Mouse (Mus musculus): Measurements from ENCODE around the gene Uqcc1.
A peak's percentile ranks its signal among the peaks of the same experiment; 100 is the strongest.
"Not testable (repeated sequence)": the region's sequence is repeated elsewhere in the genome, so short reads cannot be mapped to it uniquely, and the experiment has no call there.

The Uqcc1 gene

GRCm38 (mm10) chr2:155939897-155940529, 9.9 kb upstream of the Uqcc1 start:
- no peak for DNase-seq (ENCODE audit: low read depth, low spot score)

GRCm38 (mm10) chr2:155928711-155929345, 1.3 kb downstream of the Uqcc1 start:
- DNase-seq (ENCODE audit: low read depth, low spot score), result peak; percentile 58

GRCm38 (mm10) chr2:155925213-155925612, 4.9 kb downstream of the Uqcc1 start:
- DNase-seq (ENCODE audit: low read depth, low spot score), result not testable (repeated sequence)

- no peak for DNase-seq (ENCODE audit: low read depth, low spot score)
These were observed 7.0 kb downstream of the Uqcc1 start for GRCm38 (mm10) chr2:155923143-155923542.

GRCm38 (mm10) chr2:155914684-155915083, 15.4 kb downstream of the Uqcc1 start:
- DNase-seq (ENCODE audit: low read depth, low spot score), result no peak

- DNase-seq (ENCODE audit: low read depth, low spot score), result no peak
These were observed 26.5 kb downstream of the Uqcc1 start for GRCm38 (mm10) chr2:155903632-155904008.

- DNase-seq (ENCODE audit: low read depth, low spot score), result no peak
These were observed 27.0 kb downstream of the Uqcc1 start for GRCm38 (mm10) chr2:155902989-155903631.

- DNase-seq (ENCODE audit: low read depth, low spot score), result no peak
These were observed 34.9 kb downstream of the Uqcc1 start for GRCm38 (mm10) chr2:155895046-155895735.

- no peak for DNase-seq (ENCODE audit: low read depth, low spot score)
These were observed 35.6 kb downstream of the Uqcc1 start for GRCm38 (mm10) chr2:155894307-155895045.

GRCm38 (mm10) chr2:155886776-155887175, 43.3 kb downstream of the Uqcc1 start:
- no peak for DNase-seq (ENCODE audit: low read depth, low spot score)

GRCm38 (mm10) chr2:155885271-155885697, 44.8 kb downstream of the Uqcc1 start:
- no peak for DNase-seq (ENCODE audit: low read depth, low spot score)

- no peak for DNase-seq (ENCODE audit: low read depth, low spot score)
These were observed 48.0 kb downstream of the Uqcc1 start for GRCm38 (mm10) chr2:155882087-155882486.

GRCm38 (mm10) chr2:155878964-155879876, 50.9 kb downstream of the Uqcc1 start:
- peak; percentile 41 for DNase-seq (ENCODE audit: low read depth, low spot score)

GRCm38 (mm10) chr2:155873636-155874035, 56.5 kb downstream of the Uqcc1 start:
- no peak for DNase-seq (ENCODE audit: low read depth, low spot score)

GRCm38 (mm10) chr2:155872930-155873507, 57.1 kb downstream of the Uqcc1 start:
- DNase-seq (ENCODE audit: low read depth, low spot score), result no peak

- DNase-seq (ENCODE audit: low read depth, low spot score), result no peak
These were observed 57.6 kb downstream of the Uqcc1 start for GRCm38 (mm10) chr2:155872486-155872885.

GRCm38 (mm10) chr2:155869772-155870171, 60.3 kb downstream of the Uqcc1 start:
- DNase-seq (ENCODE audit: low read depth, low spot score), result no peak

- no peak for DNase-seq (ENCODE audit: low read depth, low spot score)
These were observed 61.8 kb downstream of the Uqcc1 start for GRCm38 (mm10) chr2:155868320-155868719.

- DNase-seq (ENCODE audit: low read depth, low spot score), result no peak
These were observed 66.7 kb downstream of the Uqcc1 start for GRCm38 (mm10) chr2:155863301-155863867.

Data from R1 (cell line).